Mouse (Mus musculus): ENCODE measurements at regions not wholly inside any gene's neighbourhood (a gene's known extent, or its start where the extent isn't known, plus 50 kb on each side); places are given as distances from the start of the nearest gene placed in this dataset.

GRCm38 (mm10) chrX:13224902-13225301 lies 55.9 kb upstream of the Ddx3x start:
- no peak for DNase-seq

- no peak for DNase-seq
Measured at GRCm38 (mm10) chrX:13226429-13226828, 54.3 kb upstream of the Ddx3x start.

- no peak for DNase-seq
Measured at GRCm38 (mm10) chrX:13229891-13230614, 50.7 kb upstream of the Ddx3x start.

- DNase-seq = peak; percentile 52
Measured at GRCm38 (mm10) chrX:13230615-13231179, 50.1 kb upstream of the Ddx3x start.

Data from right cerebral cortex, postnatal 14 days (tissue).